Mouse (Mus musculus) G1E (cell line): Measurements from ENCODE around the gene Itpk1. TPM values are rescaled to one million over a fixed set of nuclear protein-coding genes. Genes with fewer than 3 reads are reported as not detected.

Experiments
- ATAC-seq: 2 replicates; pipeline ENCODE4 v1.8.0; 2016; ENCODE audit warnings: mild to moderate bottlenecking; ENCODE audit not compliant: insufficient number of reproducible peaks, poor library complexity, low FRiP score, severe bottlenecking; ENCODE audit errors: extremely low read depth
- DNase-seq: peaks from one replicate; pipeline ENCODE4 v3.0.0; 2012; ENCODE audit warnings: low spot score
- H3K27me3 ChIP-seq: 2 replicates; pipeline ENCODE4 v1.6.1; 2012; ENCODE audit warnings: mild to moderate bottlenecking, low read length, inconsistent platforms; ENCODE audit not compliant: insufficient read depth
- H3K36me3 ChIP-seq: replicated peaks from 2 replicates; pipeline ENCODE3; 2012; ENCODE audit warnings: mild to moderate bottlenecking, inconsistent platforms
- H3K4me1 ChIP-seq: 2 replicates; pipeline ENCODE4 v1.6.1; 2012; ENCODE audit warnings: low read depth, low read length, inconsistent platforms, mixed read lengths; ENCODE audit not compliant: insufficient read depth
- H3K4me3 ChIP-seq: 2 replicates; pipeline ENCODE4 v1.5.1; 2012; ENCODE audit warnings: low read depth, mild to moderate bottlenecking, inconsistent platforms, low read length, moderate library complexity, mixed read lengths
- H3K9me3 ChIP-seq: replicated peaks from 2 replicates; pipeline ENCODE4 v1.6.1; 2012; ENCODE audit warnings: inconsistent platforms
- CTCF ChIP-seq: IDR thresholded peaks from 2 replicates; pipeline ENCODE4 v1.5.1; 2012; ENCODE audit warnings: low read depth, low read length, inconsistent platforms, mixed read lengths
- GATA1 ChIP-seq: IDR thresholded peaks from 2 replicates; pipeline ENCODE4 v1.6.1; 2012; ENCODE audit warnings: borderline replicate concordance, low read length, inconsistent platforms, mixed read lengths
- GATA2 ChIP-seq: IDR thresholded peaks from 2 replicates; pipeline ENCODE4 v1.6.1; 2012; ENCODE audit warnings: low read depth, low read length, inconsistent platforms, borderline replicate concordance
- POLR2AphosphoS5 ChIP-seq: IDR thresholded peaks from 2 replicates; pipeline ENCODE4 v1.6.1; 2012; ENCODE audit warnings: low read depth, low read length, inconsistent platforms; ENCODE audit not compliant: insufficient replicate concordance
- TAL1 ChIP-seq: conservative IDR thresholded peaks from 2 replicates; pipeline ENCODE4 v1.6.1; 2012; ENCODE audit warnings: low read depth, low read length, inconsistent platforms, mixed read lengths
- polyA plus RNA-seq: library from polyadenylated mRNA; stranded (reverse); fragments of >175 nt; gene quantifications from 2 replicates; pipeline ENCODE4 v1.2.3, GENCODE M21; 2012
- total RNA-seq, 2 experiments: library from RNA; stranded (forward) in 1 of 2; stranded (reverse) in 1 of 2; fragments of 200-1000 nt in 1 of 2; fragments of >200 nt in 1 of 2; fragmentation: Nextera tagmentation in 1 of 2; gene quantifications; 2 replicates each; pipeline ENCODE4 v1.2.3; 2014 to 2017

The Itpk1 gene
- total and polyA plus RNA-seq, 3 experiments, result 2.5 to 6.4 (median 2.7) TPM

DNA sequence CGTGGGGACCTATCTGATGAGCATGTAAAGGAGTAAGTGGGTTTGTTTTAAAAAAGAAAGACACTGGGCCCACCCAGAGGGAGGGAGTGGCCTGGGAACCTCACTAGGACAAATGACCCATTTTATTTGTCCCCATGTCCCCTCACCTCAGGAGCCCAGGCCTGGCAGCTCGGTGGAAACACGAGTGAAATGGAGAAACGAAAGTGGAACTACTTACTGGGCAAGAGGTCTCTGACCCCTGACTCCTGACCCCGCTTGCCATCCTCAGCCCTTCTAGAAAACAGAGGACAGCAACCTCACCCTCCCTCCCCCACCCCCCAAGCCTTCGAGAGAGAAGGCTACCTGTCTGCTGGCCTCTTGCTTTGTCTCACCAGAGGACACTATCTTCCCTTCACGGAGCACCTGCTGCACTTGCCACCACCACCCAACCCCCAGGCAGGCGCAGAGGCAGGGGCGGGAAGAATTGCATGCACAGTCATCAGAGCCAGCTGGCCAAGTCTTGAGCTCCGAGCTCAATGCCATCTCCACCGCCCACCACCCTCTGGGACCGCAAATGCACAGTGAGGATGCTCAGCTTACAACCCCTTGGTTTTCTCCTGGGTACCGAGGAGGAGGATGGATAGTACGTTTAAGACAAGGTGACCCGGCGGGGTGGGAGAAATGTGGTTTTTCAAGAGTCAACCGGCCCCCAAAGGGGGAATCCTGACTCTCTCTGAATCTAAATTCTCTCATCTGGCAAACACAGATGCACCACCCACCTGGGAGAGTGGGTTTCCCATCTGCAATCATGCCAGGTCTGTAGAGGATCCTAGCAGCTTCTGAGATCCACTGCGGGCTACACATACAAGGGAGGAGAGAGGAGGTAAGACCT, 9.1 kb downstream of the Itpk1 start:
- H3K36me3 ChIP-seq, result peaks cover 3% of the 10 kb centered on the region
- peaks cover 9% of the 10 kb centered on the region; the same call in 1 of the 2 replicates for H3K27me3 ChIP-seq
- H3K9me3 ChIP-seq, result no peaks in the 10 kb centered on the region
- H3K4me3 ChIP-seq, result peak overlapping the region; percentile 11; the same call in 1 of the 2 replicates
- ATAC-seq (peak; percentile 38; the same call in 1 of the 2 replicates), DNase-seq (no peak)
- no peak for TF ChIP-seq GATA1
- peaks cover 23% of the 10 kb centered on the region for H3K4me1 ChIP-seq

DNA sequence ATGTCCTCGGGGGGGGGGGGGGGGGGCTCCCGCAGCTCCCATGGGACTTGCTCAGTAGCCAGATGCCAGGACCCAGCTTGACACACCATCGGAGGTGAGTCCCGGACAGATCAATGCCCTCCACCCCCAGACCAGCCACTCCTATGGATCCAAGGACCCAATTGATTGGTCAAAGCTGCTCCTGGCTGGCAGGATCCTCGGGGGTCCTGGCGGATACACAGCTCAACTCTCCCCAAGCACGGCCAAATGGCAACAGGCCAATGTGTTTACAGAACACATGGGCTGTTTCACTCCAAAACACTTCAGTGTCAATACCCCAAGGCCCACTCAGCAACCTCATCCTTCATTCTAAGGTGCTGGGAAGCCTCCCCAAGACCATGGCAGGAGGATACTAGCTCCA, 13.0 kb downstream of the Itpk1 start:
- H3K4me3 ChIP-seq, result no peak overlapping the region
- ATAC-seq, result no peak
- H3K27me3 ChIP-seq, result peaks cover 6% of the 10 kb centered on the region; the same call in 1 of the 2 replicates
- TF ChIP-seq GATA1, result no peak
- no peak for TF ChIP-seq GATA2
- no peak for TF ChIP-seq CTCF
- no peak for TF ChIP-seq POLR2AphosphoS5
- no peak for TF ChIP-seq TAL1
- no peak for DNase-seq
- no peaks in the 10 kb centered on the region for H3K36me3 ChIP-seq
- no peaks in the 10 kb centered on the region for H3K9me3 ChIP-seq
- H3K4me1 ChIP-seq, result peaks cover 14% of the 10 kb centered on the region

DNA sequence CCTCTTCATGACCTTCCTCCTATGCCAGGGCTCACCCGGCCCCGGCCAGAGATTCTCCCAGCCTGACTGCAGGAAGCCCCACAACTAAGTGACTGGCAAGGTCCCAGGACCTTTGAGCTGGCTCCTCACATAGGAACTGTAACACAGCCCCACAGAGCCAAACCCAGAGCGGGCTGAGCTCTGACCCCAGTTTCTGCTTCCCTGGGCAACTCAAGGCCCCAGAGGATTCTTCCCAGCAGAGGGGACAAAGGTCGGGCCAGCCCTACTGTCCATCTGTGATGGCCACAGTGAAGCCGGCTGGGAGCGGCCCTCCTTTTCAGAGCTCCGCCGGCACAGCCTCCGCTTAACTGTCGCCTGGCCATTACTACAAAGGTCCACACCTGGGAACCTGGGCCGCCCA, 13.6 kb downstream of the Itpk1 start:
- no peaks in the 10 kb centered on the region for H3K9me3 ChIP-seq
- no peak for ATAC-seq

DNA sequence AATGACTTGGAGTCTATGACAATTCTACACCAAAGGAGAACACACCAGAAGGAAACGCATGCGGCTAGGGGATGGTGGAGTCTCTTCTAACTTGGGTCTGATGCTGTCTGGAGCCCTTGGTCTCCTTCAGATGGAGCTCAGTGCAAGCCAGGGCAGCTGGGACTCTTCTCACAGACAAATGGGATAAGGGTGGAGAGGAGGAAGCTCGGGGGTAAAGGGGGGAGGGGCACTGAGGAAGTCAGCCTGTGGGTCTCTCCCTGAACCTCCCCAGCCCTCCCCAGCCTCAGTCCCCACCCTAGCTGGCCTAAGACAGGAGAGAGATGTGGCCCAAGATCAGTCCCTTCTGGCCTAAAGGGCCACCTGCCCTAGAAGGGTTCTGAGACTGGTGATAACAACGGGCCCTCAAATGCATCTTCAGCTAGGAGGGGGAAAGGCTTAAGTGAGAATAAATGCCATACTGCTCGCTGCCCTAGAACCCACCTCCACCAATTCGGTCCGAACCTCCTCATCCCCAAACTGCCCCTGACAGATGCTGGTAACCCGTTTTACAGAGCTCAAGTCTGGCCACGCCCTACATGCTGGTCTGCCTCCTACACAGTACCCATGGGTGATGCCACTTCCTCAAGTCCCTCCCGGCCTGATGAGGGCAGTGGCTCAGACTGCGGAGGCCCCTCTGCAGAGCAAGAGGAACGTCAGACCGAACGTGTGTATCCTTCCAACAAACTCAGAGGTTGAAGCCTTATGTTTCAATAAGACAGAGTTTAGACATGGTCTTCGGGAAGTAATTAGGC, 14.8 kb downstream of the Itpk1 start:
- Histone ChIP-seq H3K9me3 (no peaks in the 10 kb centered on the region), H3K4me1 (peaks cover 7% of the 10 kb centered on the region), H3K27me3 (peaks cover 6% of the 10 kb centered on the region; the same call in 1 of the 2 replicates), H3K36me3 (peaks cover 4% of the 10 kb centered on the region), H3K4me3 (no peak overlapping the region)
- DNase-seq (no peak), ATAC-seq (0 out of 2 replicates have a peak, but pooled peaks have one; percentile 31)
- TF ChIP-seq GATA1 (no peak), CTCF (no peak), POLR2AphosphoS5 (no peak), GATA2 (no peak), TAL1 (no peak)

More for the DNA sequence above, 13.6 kb downstream of the Itpk1 start:
- TF ChIP-seq TAL1, result no peak
- no peak for TF ChIP-seq CTCF
- TF ChIP-seq POLR2AphosphoS5, result no peak
- no peak for TF ChIP-seq GATA1
- TF ChIP-seq GATA2, result no peak
- H3K4me1 ChIP-seq, result peaks cover 14% of the 10 kb centered on the region
- no peak overlapping the region for H3K4me3 ChIP-seq
- H3K36me3 ChIP-seq, result peaks cover 4% of the 10 kb centered on the region
- peaks cover 6% of the 10 kb centered on the region; the same call in 1 of the 2 replicates for H3K27me3 ChIP-seq
- DNase-seq, result no peak

DNA sequence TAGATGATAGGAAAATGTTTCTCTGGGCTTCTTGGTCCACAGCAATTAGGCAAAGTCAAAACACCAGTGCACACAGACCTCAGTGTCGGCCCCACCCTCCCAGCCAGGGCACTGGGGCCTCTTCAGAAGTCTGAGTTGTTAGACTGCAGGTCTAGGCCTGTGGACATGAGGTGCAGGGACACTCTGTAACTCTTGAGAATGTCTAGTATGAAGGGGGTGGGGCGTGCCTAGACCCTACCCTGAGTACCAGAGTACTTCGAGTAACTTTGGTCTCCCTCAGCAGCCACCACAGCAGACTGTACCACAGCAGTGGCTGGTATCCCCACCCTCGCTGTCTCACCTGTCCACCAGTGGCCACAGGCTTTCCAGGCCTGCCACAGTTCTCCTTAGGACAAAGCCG, 18.4 kb downstream of the Itpk1 start:
- H3K27me3 ChIP-seq, result peaks cover 4% of the 10 kb centered on the region; the same call in 1 of the 2 replicates
- DNase-seq (no peak), ATAC-seq (no peak)
- H3K4me1 ChIP-seq, result peaks cover 7% of the 10 kb centered on the region
- H3K9me3 ChIP-seq, result no peaks in the 10 kb centered on the region
- no peak for TF ChIP-seq GATA2
- TF ChIP-seq GATA1, result no peak
- TF ChIP-seq POLR2AphosphoS5, result no peak
- TF ChIP-seq TAL1, result no peak
- TF ChIP-seq CTCF, result no peak
- no peak overlapping the region for H3K4me3 ChIP-seq
- peaks cover 13% of the 10 kb centered on the region for H3K36me3 ChIP-seq

DNA sequence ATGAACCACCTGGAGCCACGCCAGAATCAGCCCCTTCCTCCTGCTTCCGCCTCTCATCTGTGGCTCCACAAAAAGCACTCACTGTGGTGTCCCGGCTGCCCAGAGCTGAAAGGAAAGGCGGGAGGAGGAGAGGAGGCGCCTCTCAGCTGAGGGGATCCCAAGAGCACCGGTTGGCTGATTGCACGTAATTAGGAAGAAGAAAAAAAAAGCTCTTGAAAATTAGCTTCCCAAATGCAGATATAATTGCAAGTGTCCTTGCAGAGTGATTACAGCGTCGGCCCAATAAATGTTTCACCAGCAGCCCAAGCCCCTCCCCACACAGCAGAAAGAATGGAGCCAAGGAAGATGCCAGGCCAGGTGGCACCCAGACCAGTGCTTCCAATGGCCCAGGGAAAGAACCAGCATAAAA, 19.2 kb downstream of the Itpk1 start:
- no peaks in the 10 kb centered on the region; the same call in 1 of the 2 replicates for H3K27me3 ChIP-seq
- no peaks in the 10 kb centered on the region for H3K9me3 ChIP-seq
- H3K4me3 ChIP-seq, result no peak overlapping the region
- peaks cover 7% of the 10 kb centered on the region for H3K4me1 ChIP-seq
- TF ChIP-seq GATA2 (no peak), POLR2AphosphoS5 (no peak), TAL1 (no peak), GATA1 (no peak), CTCF (no peak)
- peaks cover 13% of the 10 kb centered on the region for H3K36me3 ChIP-seq
- ATAC-seq (no peak), DNase-seq (no peak)
